ENCODE assay signal across 11 mouse cellular contexts in the genomic region with DNA sequence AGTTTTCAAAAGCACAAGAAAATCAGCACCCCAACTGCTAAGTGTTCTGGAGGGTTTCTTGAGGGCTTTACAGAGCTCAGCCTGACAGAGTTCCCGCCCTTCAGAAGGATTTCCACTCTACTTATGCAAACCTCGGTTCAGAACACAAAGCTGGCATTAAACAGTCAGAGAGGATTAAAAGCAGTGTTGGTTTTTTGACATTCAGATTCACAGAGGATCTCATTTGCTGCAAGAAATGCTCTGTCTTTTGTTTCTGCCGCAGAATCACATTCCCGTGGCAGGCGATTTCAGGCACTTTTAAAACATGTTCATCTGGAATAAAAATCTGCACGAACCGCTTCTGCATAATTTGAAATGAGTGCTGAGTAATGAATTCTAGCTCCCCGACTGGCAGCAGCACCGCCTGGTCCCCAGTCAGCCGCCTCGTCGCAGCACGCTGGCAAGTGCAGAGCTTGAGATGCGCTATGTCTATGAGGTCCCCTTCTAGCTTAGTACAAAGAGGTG. TPM values are rescaled to one million over a fixed set of nuclear protein-coding genes. Genes with fewer than 3 reads are reported as not detected.
DNase-seq lines count a peak whose midpoint lies in the region; ATAC-seq and TF ChIP-seq lines count a peak whose summit lies in the region.
"Had no signal": no experiment of that assay in that cellular context is flagged by ENCODE, and none has a peak within 500 bp of the region (broad histone marks: within the 10 kb centered on the region; RNA-seq: fewer than 3 reads in every experiment).

No protein-coding gene starts in this region.

- H3K36me3 ChIP-seq in lung, postnatal 0 days (ENCODE audit: insufficient read depth, low read length), result peaks cover 38% of the 10 kb centered on the region
- peaks cover 76% of the 10 kb centered on the region for H3K36me3 ChIP-seq in midbrain, embryonic 10.5 days
- H3K36me3 ChIP-seq in kidney, embryonic 15.5 days, result peaks cover 76% of the 10 kb centered on the region
- H3K36me3 ChIP-seq: G1E had no signal

- no peak for TF ChIP-seq CTCF in lung, postnatal 0 days (IDR thresholded peaks at IDR 0.05)
- TF ChIP-seq CTCF in layer of hippocampus, adult 2 months (conservative IDR thresholded peaks at IDR 0.05), result no peak

- TF ChIP-seq EP300 in lung, postnatal 0 days (IDR thresholded peaks at IDR 0.05), result peak; percentile 90

- no peak overlapping the region for H3K4me3 ChIP-seq in lung, postnatal 0 days (ENCODE audit: low read depth, low read length)
- H3K4me3 ChIP-seq in layer of hippocampus, adult 2 months, result no peak overlapping the region
- H3K4me3 ChIP-seq in midbrain, embryonic 10.5 days, result no peak overlapping the region
- H3K4me3 ChIP-seq in kidney, embryonic 15.5 days (replicated peaks), result no peak overlapping the region

- H3K4me2 ChIP-seq in lung, postnatal 0 days (replicated peaks; ENCODE audit: low read depth, low read length), result no peak overlapping the region
- H3K4me2 ChIP-seq in kidney, embryonic 15.5 days, result no peak overlapping the region

- H3K27ac ChIP-seq in lung, postnatal 0 days (ENCODE audit: low read length), result peak overlapping the region; percentile 39; the same call in 1 of the 2 replicates
- H3K27ac ChIP-seq in layer of hippocampus, adult 2 months, result peak overlapping the region; percentile 76
- peak overlapping the region; percentile 24; the same call in 1 of the 2 replicates for H3K27ac ChIP-seq in midbrain, embryonic 10.5 days (replicated peaks)
- H3K27ac ChIP-seq in kidney, embryonic 15.5 days, result no peak overlapping the region

- 53% methylated on average over 14 of the region's 14 CpGs for WGBS in lung, postnatal 0 days
- 44% methylated on average over 14 of the region's 14 CpGs for WGBS in midbrain, embryonic 10.5 days
- 91% methylated on average over 14 of the region's 14 CpGs for WGBS in kidney, embryonic 15.5 days

- ATAC-seq in lung, postnatal 0 days, result peak; percentile 25
- no peak for ATAC-seq in kidney, embryonic 15.5 days (replicated peaks; ENCODE audit: low FRiP score)
- ATAC-seq: inflammation-experienced regulatory T-cells, adult 6 months had no signal

- no peaks in the 10 kb centered on the region for H3K9me3 ChIP-seq in lung, postnatal 0 days (ENCODE audit: low read length)
- no peaks in the 10 kb centered on the region for H3K9me3 ChIP-seq in midbrain, embryonic 10.5 days (replicated peaks)
- H3K9me3 ChIP-seq in kidney, embryonic 15.5 days (replicated peaks), result no peaks in the 10 kb centered on the region
- H3K9me3 ChIP-seq: G1E had no signal

- H3K27me3 ChIP-seq in lung, postnatal 0 days (replicated peaks; ENCODE audit: insufficient read depth, low read length), result no peaks in the 10 kb centered on the region
- peaks cover 87% of the 10 kb centered on the region for H3K27me3 ChIP-seq in midbrain, embryonic 10.5 days (ENCODE audit: low read depth, poor library complexity, severe bottlenecking)
- no peaks in the 10 kb centered on the region for H3K27me3 ChIP-seq in kidney, embryonic 15.5 days

- H3K9ac ChIP-seq in lung, postnatal 0 days (replicated peaks; ENCODE audit: low read depth), result no peak overlapping the region
- H3K9ac ChIP-seq in kidney, embryonic 15.5 days, result no peak overlapping the region

- peak; percentile 86 for DNase-seq in lung, postnatal 0 days (ENCODE audit: low spot score)
- DNase-seq in lung, postnatal 14 days, result no peak
- peak; percentile 72 to 81 for DNase-seq in layer of hippocampus, adult 2 months (ENCODE audit: low spot score in 2 of 2)
- DNase-seq in midbrain, embryonic 10.5 days (ENCODE audit: low spot score), result peak; percentile 42
- DNase-seq in telencephalon, adult 2 months (ENCODE audit: low read depth, low spot score), result peak; percentile 75
- DNase-seq in cerebellum, postnatal 25 days, result no peak
- DNase-seq: adrenal gland, postnatal 25 days had no signal

- peaks cover 17% of the 10 kb centered on the region; the same call in 1 of the 2 replicates for H3K4me1 ChIP-seq in lung, postnatal 0 days (ENCODE audit: insufficient read depth, low read depth, low read length)
- H3K4me1 ChIP-seq in midbrain, embryonic 10.5 days, result peaks cover 42% of the 10 kb centered on the region
- no peaks in the 10 kb centered on the region for H3K4me1 ChIP-seq in kidney, embryonic 15.5 days

RNA-seq across cellular contexts. Expression of gene Wnt2b, which starts 42.3 kb away (rescaled TPM):
- polyA plus RNA-seq in lung, postnatal 0 days (2015; fragmentation: Nextera tagmentation; extraction: Ambion mirVana), result 0.44 and 0.88 TPM in 2 replicates
- under 1 TPM; 0.41 to 0.47 TPM for total RNA-seq in layer of hippocampus, adult 2 months (2021)
- 1.3 and 1.4 TPM in 2 replicates for polyA plus RNA-seq in midbrain, embryonic 10.5 days (2016; fragmentation: Nextera tagmentation; extraction: Ambion mirVana)
- polyA plus RNA-seq in kidney, embryonic 15.5 days (2015; fragmentation: Nextera tagmentation; extraction: Ambion mirVana), result 0.36 and 1.1 TPM in 2 replicates
- total RNA-seq: monocyte, adult 5-6 weeks had no signal
- polyA plus RNA-seq: G1E had no signal

RNA-seq across cellular contexts. Expression of gene Cttnbp2nl, which starts 48.9 kb away (rescaled TPM):
- 70.4 and 82.1 TPM in 2 replicates for polyA plus RNA-seq in lung, postnatal 0 days (2015; fragmentation: Nextera tagmentation; extraction: Ambion mirVana)
- total RNA-seq in layer of hippocampus, adult 2 months (2021), result 10 to 100 TPM; 21.1 to 25.4 TPM
- 35.0 and 47.1 TPM in 2 replicates for polyA plus RNA-seq in midbrain, embryonic 10.5 days (2016; fragmentation: Nextera tagmentation; extraction: Ambion mirVana)
- polyA plus RNA-seq in kidney, embryonic 15.5 days (2015; fragmentation: Nextera tagmentation; extraction: Ambion mirVana), result 26.4 and 29.4 TPM in 2 replicates

Comparison
In these comparisons a context has a peak if more than half of its experiments do, and no peak if none do; other contexts are left out.
1. DNase-seq: peak in lung, postnatal 0 days (single experiment), layer of hippocampus, adult 2 months (2 of 2), midbrain, embryonic 10.5 days (single experiment) and telencephalon, adult 2 months (single experiment); none in lung, postnatal 14 days (single experiment) and cerebellum, postnatal 25 days (0 of 2).